Comparison of ENCODE assay signal across 37 mouse cellular contexts in the genomic region with DNA sequence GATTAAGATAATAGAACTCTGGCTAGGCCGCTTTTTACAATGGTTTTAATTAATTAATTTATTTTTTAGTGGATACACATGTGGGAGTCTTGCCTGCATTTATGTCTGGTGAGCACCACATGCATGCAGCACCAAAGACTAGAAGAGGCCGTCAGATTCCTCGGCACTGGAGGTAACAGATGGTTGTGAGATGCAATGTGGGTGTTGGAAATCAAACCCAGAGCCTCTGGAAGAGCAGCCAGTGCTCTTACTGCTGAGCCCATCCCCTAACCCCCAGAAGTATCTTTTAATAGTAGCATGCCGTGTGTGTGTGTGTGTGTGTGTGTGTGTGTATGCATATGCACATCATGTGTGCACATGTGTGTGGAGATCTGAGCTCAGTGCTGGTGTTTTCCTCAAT. TPM values are rescaled to one million over a fixed set of nuclear protein-coding genes. Genes with fewer than 3 reads are reported as not detected.
DNase-seq lines count a peak whose midpoint lies in the region; ATAC-seq and TF ChIP-seq lines count a peak whose summit lies in the region.
"Had no signal": no experiment of that assay in that cellular context is flagged by ENCODE, and none has a peak within 500 bp of the region (broad histone marks: within the 10 kb centered on the region; RNA-seq: fewer than 3 reads in every experiment).

No protein-coding gene starts in this region.

- no peak for DNase-seq in embryonic facial prominence, embryonic 10.5 days (ENCODE audit: low spot score)
- DNase-seq in layer of hippocampus, adult 2 months (ENCODE audit: low spot score in 2 of 2) = peak; percentile 38 to 48
- DNase-seq in layer of hippocampus, adult 9-10 months (ENCODE audit: low spot score) = no peak
- DNase-seq in brain, adult 2 months (ENCODE audit: low read depth, low spot score) = peak; percentile 82
- peak; percentile 70 for DNase-seq in layer of hippocampus, adult 9-11 months
- no peak for DNase-seq in heart, postnatal 25 days (ENCODE audit: low spot score)
- no peak for DNase-seq in hindbrain, embryonic 14.5 days (ENCODE audit: low spot score)
- DNase-seq: adrenal gland, adult 2 months; adrenal gland, postnatal 36 days; cerebellum, adult 8-10 months; cerebellum, postnatal 25 days; embryo, embryonic 11 days; gastrocnemius, postnatal 10 days; heart, postnatal 10 days; kidney, adult 8-10 months; kidney, postnatal 4 days; liver, embryonic 13.5 days; lung, adult 18-20 months; lung, postnatal 4 days; right cerebral cortex, postnatal 14 days; thymus, adult 18-20 months; thymus, postnatal 36 days had no signal

- H3K4me1 ChIP-seq in embryonic facial prominence, embryonic 13.5 days = peaks cover 32% of the 10 kb centered on the region
- H3K4me1 ChIP-seq in embryonic facial prominence, embryonic 10.5 days = peaks cover 34% of the 10 kb centered on the region
- peaks cover 9% of the 10 kb centered on the region; the same call in 1 of the 2 replicates for H3K4me1 ChIP-seq in hindbrain, embryonic 14.5 days (replicated peaks; ENCODE audit: control insufficient read depth, insufficient read depth, low read length)
- H3K4me1 ChIP-seq: liver, embryonic 13.5 days had no signal

- no peaks in the 10 kb centered on the region for H3K9me3 ChIP-seq in embryonic facial prominence, embryonic 13.5 days
- H3K9me3 ChIP-seq in embryonic facial prominence, embryonic 10.5 days = no peaks in the 10 kb centered on the region
- no peaks in the 10 kb centered on the region for H3K9me3 ChIP-seq in hindbrain, embryonic 14.5 days (ENCODE audit: control insufficient read depth, low read length)
- H3K9me3 ChIP-seq: forebrain, embryonic 13.5 days; heart, embryonic 13.5 days; hindbrain, embryonic 12.5 days; limb, embryonic 10.5 days; limb, embryonic 15.5 days; liver, embryonic 13.5 days; megakaryocyte, embryonic 14.5 days; midbrain, embryonic 12.5 days; neural tube, embryonic 12.5 days had no signal

- 0 out of 2 replicates have a peak overlapping the region, but pooled peaks have one; percentile 16 for H3K27ac ChIP-seq in embryonic facial prominence, embryonic 13.5 days
- no peak overlapping the region for H3K27ac ChIP-seq in embryonic facial prominence, embryonic 10.5 days (replicated peaks)
- peak overlapping the region; percentile 90 for H3K27ac ChIP-seq in layer of hippocampus, adult 2 months
- no peak overlapping the region for H3K27ac ChIP-seq in hindbrain, embryonic 14.5 days
- H3K27ac ChIP-seq: heart, embryonic 13.5 days; hindbrain, embryonic 12.5 days; kidney, postnatal 0 days; limb, embryonic 10.5 days; limb, embryonic 15.5 days; liver, embryonic 13.5 days; midbrain, embryonic 12.5 days; neural tube, embryonic 12.5 days had no signal

- 46% methylated on average over 4 of the region's 4 CpGs for WGBS in embryonic facial prominence, embryonic 13.5 days
- 75% methylated on average over 4 of the region's 4 CpGs for WGBS in embryonic facial prominence, embryonic 10.5 days
- WGBS in hindbrain, embryonic 14.5 days = 88% methylated on average over 4 of the region's 4 CpGs

- H3K27me3 ChIP-seq in embryonic facial prominence, embryonic 13.5 days = no peaks in the 10 kb centered on the region
- H3K27me3 ChIP-seq in embryonic facial prominence, embryonic 10.5 days (replicated peaks; ENCODE audit: low read depth, poor library complexity, severe bottlenecking) = 0 out of 2 replicates have a peak, but pooled peaks cover 2% of the 10 kb centered on the region
- no peaks in the 10 kb centered on the region for H3K27me3 ChIP-seq in hindbrain, embryonic 14.5 days (ENCODE audit: control insufficient read depth, insufficient read depth, low read length)
- H3K27me3 ChIP-seq: CH12.LX; forebrain, embryonic 13.5 days; heart, embryonic 13.5 days; hindbrain, embryonic 12.5 days; limb, embryonic 15.5 days; liver, embryonic 13.5 days; midbrain, embryonic 12.5 days; neural tube, embryonic 12.5 days had no signal

- no peak overlapping the region for H3K4me3 ChIP-seq in embryonic facial prominence, embryonic 13.5 days
- H3K4me3 ChIP-seq in embryonic facial prominence, embryonic 10.5 days = no peak overlapping the region
- H3K4me3 ChIP-seq in layer of hippocampus, adult 2 months = no peak overlapping the region
- H3K4me3 ChIP-seq in hindbrain, embryonic 14.5 days (replicated peaks; ENCODE audit: low read length) = no peak overlapping the region
- H3K4me3 ChIP-seq: forebrain, embryonic 13.5 days; heart, embryonic 13.5 days; hindbrain, embryonic 12.5 days; limb, embryonic 10.5 days; limb, embryonic 15.5 days; liver, embryonic 13.5 days; megakaryocyte, embryonic 14.5 days; midbrain, embryonic 12.5 days; myocyte; neural tube, embryonic 12.5 days had no signal

- no peak overlapping the region for H3K9ac ChIP-seq in embryonic facial prominence, embryonic 13.5 days
- no peak overlapping the region for H3K9ac ChIP-seq in hindbrain, embryonic 14.5 days
- H3K9ac ChIP-seq: forebrain, embryonic 13.5 days; heart, embryonic 13.5 days; hindbrain, embryonic 12.5 days; limb, embryonic 15.5 days; liver, embryonic 13.5 days; midbrain, embryonic 12.5 days; neural tube, embryonic 12.5 days had no signal

- intact Hi-C loops in heart, postnatal 25 days (cut with DNase I) = no loop called here

- ATAC-seq in embryonic facial prominence, embryonic 13.5 days (ENCODE audit: insufficient number of reproducible peaks, insufficient read depth, low FRiP score, low TSS enrichment, low read depth) = no peak
- ATAC-seq in hindbrain, embryonic 14.5 days (ENCODE audit: low FRiP score) = no peak
- ATAC-seq: activated CD4-positive, CD25-positive, alpha-beta regulatory T cell, adult 4 months; forebrain, embryonic 13.5 days; intestine, embryonic 16.5 days; lung, postnatal 0 days had no signal

- TF ChIP-seq CTCF in layer of hippocampus, adult 2 months (conservative IDR thresholded peaks at IDR 0.05) = no peak

- H3K4me2 ChIP-seq in embryonic facial prominence, embryonic 13.5 days = no peak overlapping the region
- no peak overlapping the region for H3K4me2 ChIP-seq in hindbrain, embryonic 14.5 days (replicated peaks)
- H3K4me2 ChIP-seq: forebrain, embryonic 13.5 days; heart, embryonic 13.5 days; hindbrain, embryonic 12.5 days; limb, embryonic 15.5 days; liver, embryonic 13.5 days; midbrain, embryonic 12.5 days; neural tube, embryonic 12.5 days had no signal

- no peaks in the 10 kb centered on the region for H3K36me3 ChIP-seq in embryonic facial prominence, embryonic 13.5 days
- no peaks in the 10 kb centered on the region for H3K36me3 ChIP-seq in embryonic facial prominence, embryonic 10.5 days (replicated peaks)
- no peaks in the 10 kb centered on the region for H3K36me3 ChIP-seq in hindbrain, embryonic 14.5 days (replicated peaks; ENCODE audit: control insufficient read depth, insufficient read depth)
- H3K36me3 ChIP-seq: heart, embryonic 13.5 days; hindbrain, embryonic 12.5 days; limb, embryonic 10.5 days; limb, embryonic 15.5 days; liver, embryonic 13.5 days; midbrain, embryonic 12.5 days; neural tube, embryonic 12.5 days had no signal

RNA-seq across cellular contexts. Expression of a gene that starts 32.7 kb away (rescaled TPM):
- 34.7 and 35.4 TPM in 2 replicates for polyA plus RNA-seq in embryonic facial prominence, embryonic 13.5 days (2015; fragmentation: Nextera tagmentation; extraction: Ambion mirVana)
- 16.8 and 18.0 TPM in 2 replicates for polyA plus RNA-seq in embryonic facial prominence, embryonic 10.5 days (2016; fragmentation: Nextera tagmentation; extraction: Ambion mirVana)
- 10 to 100 TPM; 31.6 to 32.6 TPM for total RNA-seq in layer of hippocampus, adult 2 months (2021)
- 10 to 100 TPM; 13.4 to 14.7 TPM for total RNA-seq in heart, postnatal 25 days (2021)
- 26.5 and 28.0 TPM in 2 replicates for polyA plus RNA-seq in hindbrain, embryonic 14.5 days (2014; fragmentation: Nextera tagmentation; extraction: Ambion mirVana)

RNA-seq across cellular contexts. Expression of a gene that starts 32.8 kb away (rescaled TPM):
- polyA plus RNA-seq in embryonic facial prominence, embryonic 13.5 days (2015; fragmentation: Nextera tagmentation; extraction: Ambion mirVana) = 15.0 and 17.5 TPM in 2 replicates
- 14.7 and 15.3 TPM in 2 replicates for polyA plus RNA-seq in embryonic facial prominence, embryonic 10.5 days (2016; fragmentation: Nextera tagmentation; extraction: Ambion mirVana)
- 10 to 100 TPM; 19.3 to 22.3 TPM for total RNA-seq in layer of hippocampus, adult 2 months (2021)
- total RNA-seq in heart, postnatal 25 days (2021) = 10 to 100 TPM; 19.0 to 21.7 TPM
- 6.9 and 7.0 TPM in 2 replicates for polyA plus RNA-seq in hindbrain, embryonic 14.5 days (2014; fragmentation: Nextera tagmentation; extraction: Ambion mirVana)

RNA-seq across cellular contexts. Expression of a gene that starts 41.2 kb away (rescaled TPM):
- polyA plus RNA-seq in embryonic facial prominence, embryonic 13.5 days (2015; fragmentation: Nextera tagmentation; extraction: Ambion mirVana) = 8.6 and 9.5 TPM in 2 replicates
- polyA plus RNA-seq in embryonic facial prominence, embryonic 10.5 days (2016; fragmentation: Nextera tagmentation; extraction: Ambion mirVana) = 2.8 and 4.3 TPM in 2 replicates
- total RNA-seq in layer of hippocampus, adult 2 months (2021) = 10 to 100 TPM; 58.1 to 65.6 TPM
- total RNA-seq in heart, postnatal 25 days (2021) = 10 to 100 TPM in 1 of 2 experiments, 1 to 10 TPM in 1; 9.9 to 12.3 TPM
- 15.2 and 17.9 TPM in 2 replicates for polyA plus RNA-seq in hindbrain, embryonic 14.5 days (2014; fragmentation: Nextera tagmentation; extraction: Ambion mirVana)

Comparison
In these comparisons a context has a peak if more than half of its experiments do, and no peak if none do; other contexts are left out.
1. H3K27ac ChIP-seq: peak in embryonic facial prominence, embryonic 13.5 days (single experiment) and layer of hippocampus, adult 2 months (single experiment); none in embryonic facial prominence, embryonic 10.5 days (single experiment) and hindbrain, embryonic 14.5 days (single experiment).
2. DNase-seq: peak in layer of hippocampus, adult 2 months (2 of 2), brain, adult 2 months (single experiment) and layer of hippocampus, adult 9-11 months (single experiment); none in embryonic facial prominence, embryonic 10.5 days (single experiment), layer of hippocampus, adult 9-10 months (single experiment), heart, postnatal 25 days (single experiment) and hindbrain, embryonic 14.5 days (single experiment).